Mouse (Mus musculus) c-Kit-positive CD71-positive TER-119-negative erythroid progenitor cells, embryonic 14.5 days (primary cell): ENCODE results near the gene Npl.
"Not testable (repeated sequence)": the region's sequence is repeated elsewhere in the genome, so short reads cannot be mapped to it uniquely, and the experiment has no call there.

Experiments
- DNase-seq: peaks from one replicate; pipeline ENCODE4 v3.0.0-alpha.2; 2013; ENCODE audit warnings: low read depth

Npl gene

DNA sequence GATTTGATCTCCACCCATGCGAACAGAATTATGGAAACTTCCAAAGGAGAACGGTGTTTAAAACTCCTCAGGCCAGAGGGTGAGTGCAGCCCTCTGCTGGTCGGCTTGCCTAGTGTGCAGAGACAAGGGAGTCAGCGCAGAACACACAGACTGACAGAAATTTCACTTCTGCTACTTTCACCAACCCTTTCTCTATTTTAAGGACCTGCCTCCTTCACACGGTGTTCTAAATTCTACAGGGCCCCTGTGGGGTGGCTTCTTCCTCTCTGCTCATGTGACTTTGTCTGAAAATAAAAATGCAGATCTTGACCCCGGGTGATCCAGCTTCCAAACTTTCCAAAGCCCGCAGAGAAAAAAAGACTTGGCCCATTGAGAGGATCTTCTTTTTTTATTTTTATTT is 60.7 kb downstream of the Npl start:
- DNase-seq = no peak

DNA sequence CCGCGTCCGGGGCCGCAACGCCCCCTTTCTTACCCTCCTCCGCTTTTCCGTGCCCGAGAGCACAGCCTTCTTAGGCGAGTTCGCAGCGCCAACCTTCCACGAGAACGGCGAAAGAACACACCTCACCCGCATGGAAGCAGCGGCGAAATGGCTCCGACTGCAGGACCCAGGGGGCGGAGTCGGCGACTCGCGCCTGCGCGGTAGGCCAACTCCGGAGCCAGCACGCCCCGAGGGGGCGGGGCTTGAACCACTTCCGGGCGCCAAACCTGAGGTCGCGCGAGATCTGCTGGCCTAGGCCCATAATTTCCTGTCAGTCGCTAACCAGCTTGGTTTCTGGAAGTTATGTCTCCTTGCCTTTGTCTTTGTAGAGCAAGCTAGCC is 62.4 kb downstream of the Npl start, which contains the start of gene Dhx9:
Gene Dhx9 (minus strand): TSS at position 161 of the 380 bp plus-strand sequence.
- DNase-seq = peak; percentile 84

DNA sequence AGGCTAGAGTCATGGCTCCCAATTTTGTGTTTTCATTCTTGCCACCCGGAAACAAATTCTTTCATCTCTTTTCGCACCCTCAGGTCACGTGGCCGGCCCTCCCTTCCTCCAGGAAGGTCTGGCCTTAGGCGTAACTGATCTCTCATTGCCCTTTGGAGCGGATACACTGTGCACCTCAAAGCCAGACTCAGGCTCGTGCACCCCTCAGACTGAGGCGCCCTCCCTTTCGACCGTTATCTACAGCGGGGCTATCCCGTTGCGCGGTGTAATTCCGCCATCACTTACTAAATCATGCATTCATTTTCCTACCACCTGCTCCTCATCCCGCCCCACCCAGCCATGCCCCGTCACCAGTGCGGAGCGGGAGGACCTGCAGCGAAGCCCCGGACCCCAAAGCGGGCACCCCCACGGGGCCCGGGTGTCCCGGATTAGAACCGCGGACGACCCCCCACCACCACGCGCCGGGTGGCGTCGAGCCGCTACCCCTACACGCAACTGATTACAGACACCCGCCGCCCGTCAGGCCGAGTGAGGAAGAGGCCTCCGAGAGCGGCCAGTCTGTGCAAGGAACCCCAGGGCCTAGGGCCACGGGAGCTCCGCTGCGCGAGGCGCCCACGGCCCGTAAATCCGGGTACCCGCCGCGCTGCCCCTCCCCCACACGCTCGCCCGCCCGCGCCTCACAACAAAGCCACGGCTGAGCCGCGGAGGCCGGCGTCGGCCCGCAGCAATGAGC is 62.9 kb downstream of the Npl start:
- DNase-seq = no peak

DNA sequence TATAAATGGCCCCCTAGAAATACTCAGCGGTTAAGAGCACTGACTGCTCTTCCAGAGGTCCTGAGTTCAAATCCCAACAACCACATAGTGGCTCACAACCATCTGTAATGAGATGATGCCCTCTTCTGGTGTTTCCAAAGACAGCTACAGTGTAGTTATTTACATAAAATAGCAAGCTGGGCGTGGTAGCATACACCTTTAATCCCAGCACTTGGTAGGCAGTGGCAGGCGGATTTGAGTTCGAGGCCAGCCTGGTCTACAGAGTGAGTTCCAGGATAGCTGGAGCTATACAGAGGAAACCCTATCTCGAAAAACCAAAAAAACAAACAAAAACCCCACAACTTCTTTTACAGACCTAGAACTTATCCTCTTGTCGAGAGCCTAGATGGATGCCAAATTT is 63.7 kb downstream of the Npl start:
- not testable (repeated sequence) for DNase-seq

DNA sequence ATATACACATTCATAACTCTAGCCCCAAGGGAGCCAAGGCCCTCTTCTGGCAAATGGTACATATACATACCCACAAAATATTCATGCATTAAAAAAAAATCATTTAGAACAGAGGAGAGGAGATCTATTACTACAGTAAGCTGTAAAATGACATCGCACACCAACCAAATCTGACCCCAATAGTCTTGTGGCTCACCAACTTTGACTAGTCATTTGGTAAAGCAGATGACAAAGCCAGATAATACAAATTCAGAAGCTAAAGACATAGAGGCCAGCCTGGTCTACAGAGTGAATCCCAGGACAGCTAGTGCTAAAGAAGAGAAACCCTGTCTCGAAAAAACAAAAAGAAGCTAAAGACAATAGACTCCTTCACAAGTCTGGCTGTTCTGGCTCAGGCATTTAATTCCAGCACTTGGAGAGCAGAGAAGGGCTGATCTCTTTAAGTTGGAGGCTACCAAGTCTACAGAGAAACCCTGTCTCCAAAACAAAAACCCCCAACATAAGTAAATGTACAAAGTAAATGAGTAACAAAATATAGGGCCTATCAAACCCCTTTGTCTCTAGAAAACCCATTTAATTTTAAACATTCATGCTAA is 64.5 kb downstream of the Npl start:
- DNase-seq = no peak

DNA sequence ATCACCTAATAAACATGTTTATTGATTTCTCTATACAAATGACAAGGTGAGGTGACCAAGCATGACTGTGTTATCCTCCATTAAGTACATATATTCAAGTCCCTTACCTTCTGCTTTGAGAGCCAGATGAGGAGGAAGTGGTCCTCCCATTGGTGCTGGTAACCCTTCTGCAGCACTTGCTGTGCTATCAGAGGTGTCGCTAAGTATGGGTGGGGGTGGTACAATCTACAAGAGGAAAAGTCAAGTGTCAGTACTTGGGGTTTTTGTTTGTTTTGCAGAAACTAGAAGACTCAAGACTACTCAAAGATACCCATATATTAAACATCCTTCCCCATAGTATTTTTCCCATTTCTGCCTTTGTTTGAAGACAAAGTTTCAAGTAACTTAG is 68.8 kb downstream of the Npl start:
- DNase-seq = no peak

DNA sequence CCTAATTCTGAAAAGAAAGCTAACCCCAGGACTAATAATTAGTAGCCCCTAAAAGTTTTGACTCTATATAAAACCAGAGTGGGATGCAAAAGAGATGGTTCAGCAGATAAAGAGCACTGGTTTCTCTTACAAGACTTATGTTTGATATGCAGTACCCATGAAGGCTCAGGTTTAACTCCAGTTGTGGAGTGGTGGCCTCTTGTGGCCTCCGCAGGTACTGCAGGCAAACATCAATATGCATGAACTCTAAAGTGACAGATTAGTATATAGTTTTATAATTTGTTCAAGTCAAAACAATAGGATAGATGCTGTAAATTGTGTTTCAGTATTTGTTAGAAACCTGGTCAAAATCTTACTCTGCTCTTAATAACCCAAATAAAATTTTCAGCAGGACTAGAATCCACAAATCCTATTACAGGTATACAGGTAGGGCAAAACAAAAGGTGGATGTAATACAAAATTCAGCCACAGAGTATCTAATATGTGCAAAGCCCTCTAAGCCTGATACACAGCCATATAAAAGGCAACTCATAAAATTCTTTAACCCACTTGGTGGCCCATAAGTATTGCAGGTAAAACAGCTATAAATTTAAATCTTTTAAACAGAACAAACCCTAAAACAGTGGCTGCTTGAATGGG is 69.3 kb downstream of the Npl start:
- peak; percentile 72 for DNase-seq

DNA sequence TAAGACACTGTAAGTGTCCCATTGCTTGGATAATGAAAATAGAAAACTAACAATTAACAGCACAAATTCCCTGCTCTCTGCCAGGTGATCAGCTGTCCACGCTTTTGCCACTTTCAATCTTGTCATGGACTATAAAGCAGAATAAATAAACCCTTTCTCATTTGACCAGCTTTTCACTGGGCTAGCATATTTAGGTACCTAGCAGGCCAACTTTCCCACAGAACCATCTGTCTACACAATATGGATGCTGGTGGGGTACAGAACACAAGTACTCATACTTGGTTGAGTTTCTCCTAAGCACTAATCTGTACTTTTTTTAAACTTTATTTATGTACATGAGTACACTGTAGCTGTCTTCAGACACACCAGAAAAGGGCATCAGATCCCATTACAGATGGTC is 70.5 kb downstream of the Npl start:
- DNase-seq = no peak

DNA sequence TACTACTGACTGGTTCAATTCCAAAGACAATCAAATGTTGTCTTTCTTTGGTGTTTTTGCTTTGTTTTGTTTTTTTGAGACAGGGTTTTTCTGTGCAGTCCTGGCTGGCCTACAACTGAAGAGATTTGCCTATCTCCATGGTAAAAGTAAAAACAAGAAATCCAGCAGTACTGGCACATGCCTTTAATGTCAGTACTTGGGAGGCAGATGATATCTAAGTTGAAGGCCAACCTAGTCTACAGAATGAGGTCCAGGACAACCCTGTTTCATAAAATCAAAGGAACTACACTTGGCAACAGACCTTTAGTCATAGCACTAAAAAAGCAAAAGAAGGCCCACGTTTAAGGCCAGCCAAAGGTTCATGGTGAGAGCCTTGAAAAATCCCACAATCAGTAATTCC is 88.0 kb downstream of the Npl start:
- no peak for DNase-seq

DNA sequence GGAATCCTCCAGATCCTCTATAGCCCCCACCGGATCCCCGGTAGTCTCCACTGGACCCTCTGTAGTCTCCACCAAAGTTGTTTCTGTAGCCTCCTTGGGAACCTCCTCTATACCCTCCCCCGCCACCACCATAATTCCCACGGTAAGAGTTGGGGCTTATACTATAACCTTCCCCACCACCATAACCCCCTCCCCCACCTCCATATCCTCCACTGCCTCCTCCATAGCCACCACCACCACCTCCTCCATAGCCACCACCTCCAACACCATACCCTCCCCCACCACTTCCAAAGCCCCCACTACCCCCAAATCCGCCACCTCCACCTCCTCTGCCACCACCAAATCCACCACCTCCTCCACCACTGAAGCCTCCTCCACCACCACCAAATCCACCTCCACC is 93.7 kb downstream of the Npl start:
- no peak for DNase-seq

DNA sequence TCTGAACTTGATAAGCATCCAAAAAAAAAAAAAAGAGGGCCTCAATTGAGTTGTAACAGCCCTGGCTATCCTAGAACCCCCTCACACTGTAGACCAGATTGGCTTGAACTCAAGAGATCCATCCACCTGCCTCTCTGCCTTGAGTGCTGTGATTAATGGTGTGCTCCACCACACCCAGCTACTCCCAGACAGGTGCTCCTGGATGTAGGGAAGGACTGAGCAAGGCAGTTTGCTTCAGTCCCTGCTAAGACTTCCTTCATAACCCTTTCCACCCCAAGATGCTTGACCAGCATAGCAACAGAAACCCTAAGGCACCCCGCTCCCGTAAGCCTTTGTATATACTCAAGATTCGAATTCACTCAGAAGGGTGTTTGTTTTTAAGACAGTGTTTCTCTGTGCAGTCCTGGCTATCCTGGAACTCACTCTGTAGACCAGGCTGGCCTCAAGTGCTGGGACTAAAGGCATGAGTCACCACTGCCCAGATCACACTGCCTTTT is 96.7 kb downstream of the Npl start:
- no peak for DNase-seq
